Mouse (Mus musculus): ENCODE data around the gene Ccdc28b. TPM values are rescaled to one million over a fixed set of nuclear protein-coding genes. Genes with fewer than 3 reads are reported as not detected.

Ccdc28b gene
- polyA plus RNA-seq, 1 experiment from 2014 or later = 159 TPM

DNA sequence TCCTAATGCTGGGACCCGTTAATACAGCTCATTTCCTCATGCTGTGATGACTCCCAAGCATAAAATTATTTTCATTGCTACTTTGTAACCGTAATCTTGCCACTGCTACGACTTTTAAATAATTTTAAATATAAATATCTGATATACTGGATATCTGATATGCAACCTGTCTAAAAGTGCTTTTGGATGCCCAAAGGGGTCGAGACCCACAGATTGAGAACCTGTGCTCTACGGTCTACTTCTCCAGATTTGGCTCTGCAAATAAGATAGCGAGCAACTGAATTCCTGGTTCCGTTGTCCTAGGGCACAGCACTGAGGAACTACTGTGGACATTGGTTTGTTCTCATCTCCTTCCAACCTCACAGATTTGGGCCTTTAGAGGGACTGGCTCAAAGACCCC lies 46.1 kb downstream of the Ccdc28b start:
- Histone ChIP-seq H3K27ac (replicated peaks) (no peak overlapping the region), H3K4me1 (replicated peaks) (0 out of 2 replicates have a peak, but pooled peaks cover 5% of the 10 kb centered on the region), H3K36me3 (no peaks in the 10 kb centered on the region), H3K9me3 (no peaks in the 10 kb centered on the region), H3K9ac (no peak overlapping the region), H3K4me3 (no peak overlapping the region), H3K27me3 (no peaks in the 10 kb centered on the region), H3K4me2 (no peak overlapping the region)
- no peak for ATAC-seq (ENCODE audit: low FRiP score, low read depth)
- WGBS = 80% methylated on average over 7 of the region's 7 CpGs

DNA sequence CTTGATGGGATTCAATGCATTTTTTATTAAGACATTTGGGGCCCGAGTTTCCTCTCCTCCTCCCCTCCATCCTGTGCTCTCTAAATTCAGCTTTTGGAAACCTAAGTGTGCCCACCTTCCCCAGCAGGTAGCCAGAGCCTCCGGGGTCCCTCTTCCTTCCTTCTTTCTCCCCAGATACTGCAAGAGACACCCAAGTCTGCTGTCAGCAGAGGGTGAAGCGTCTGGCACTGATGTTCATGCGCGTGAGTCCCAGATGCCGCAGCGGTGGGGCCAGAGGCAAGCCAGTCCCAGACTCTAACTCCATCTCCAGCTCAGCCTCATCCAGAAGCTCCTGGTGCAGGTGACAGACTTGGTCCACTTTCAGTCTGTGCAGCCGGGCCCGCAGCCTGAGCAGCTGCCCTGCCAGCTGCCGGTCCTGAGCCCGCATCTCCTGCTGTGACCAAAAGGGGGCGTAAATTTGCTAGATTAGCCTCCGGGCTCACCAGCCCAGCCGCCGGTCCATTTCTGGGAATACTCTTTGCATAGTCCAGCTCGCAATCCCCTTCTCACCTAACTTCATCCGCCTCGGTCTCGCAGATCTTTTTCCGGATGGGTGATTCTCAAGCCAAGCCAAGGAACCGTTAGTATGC lies 46.8 kb downstream of the Ccdc28b start:
- H3K9ac ChIP-seq = peak overlapping the region; percentile 13; the same call in 1 of the 2 replicates
- H3K36me3 ChIP-seq = no peaks in the 10 kb centered on the region
- peak overlapping the region; percentile 23 for H3K4me2 ChIP-seq
- no peak overlapping the region for H3K27ac ChIP-seq (replicated peaks)
- no peak for ATAC-seq (ENCODE audit: low FRiP score, low read depth)
- H3K9me3 ChIP-seq = no peaks in the 10 kb centered on the region
- H3K4me1 ChIP-seq (replicated peaks) = 0 out of 2 replicates have a peak, but pooled peaks cover 5% of the 10 kb centered on the region
- WGBS = 27% methylated on average over 21 of the region's 21 CpGs
- no peaks in the 10 kb centered on the region for H3K27me3 ChIP-seq
- no peak overlapping the region for H3K4me3 ChIP-seq

DNA sequence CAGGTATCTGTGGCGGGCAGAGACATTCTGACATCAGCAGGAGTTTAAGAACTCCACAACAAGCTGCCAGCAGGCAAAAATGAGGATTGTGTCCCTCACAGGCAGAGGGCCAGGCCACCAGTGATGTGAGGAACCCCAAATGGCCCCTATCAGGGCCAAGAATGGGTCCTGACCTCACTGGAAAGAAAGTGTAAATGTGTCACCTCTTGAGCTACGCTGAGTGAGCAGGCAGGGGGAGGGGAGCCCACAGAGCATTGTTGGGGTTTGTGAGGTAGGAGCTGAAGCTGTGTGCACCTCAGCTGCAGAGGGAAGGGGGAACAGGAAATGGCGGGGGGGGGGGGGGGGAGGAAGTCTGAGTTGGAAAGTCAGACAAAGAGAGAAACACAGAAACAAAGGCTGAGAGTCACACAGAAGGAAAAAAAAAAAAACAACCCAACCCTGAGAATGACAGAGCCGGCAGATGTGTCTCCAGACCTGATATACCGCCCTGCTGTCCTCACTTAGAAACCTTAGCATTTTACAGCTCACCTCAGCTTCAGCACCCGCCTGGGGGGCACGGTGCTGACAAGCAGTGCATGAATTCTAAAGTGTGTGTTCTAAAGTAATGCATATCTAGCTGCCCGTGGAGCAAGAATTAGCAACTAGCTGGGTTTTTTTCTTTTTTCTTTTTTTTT lies 48.4 kb downstream of the Ccdc28b start:
- Histone ChIP-seq H3K4me1 (replicated peaks) (0 out of 2 replicates have a peak, but pooled peaks cover 5% of the 10 kb centered on the region), H3K4me2 (no peak overlapping the region), H3K4me3 (no peak overlapping the region), H3K27me3 (no peaks in the 10 kb centered on the region), H3K36me3 (no peaks in the 10 kb centered on the region), H3K9ac (no peak overlapping the region), H3K9me3 (no peaks in the 10 kb centered on the region), H3K27ac (replicated peaks) (no peak overlapping the region)
- 64% methylated on average over 7 of the region's 8 CpGs for WGBS
- no peak for ATAC-seq (ENCODE audit: low FRiP score, low read depth)

GRCm38 (mm10) chr4:129573430-129573829 lies 50.3 kb downstream of the Ccdc28b start, which contains the start of gene Lck:
Gene Lck (minus strand): TSS chr4:129573641.
- Histone ChIP-seq H3K4me2 (no peak within 1 kb of the TSS), H3K27ac (replicated peaks) (no peak within 1 kb of the TSS), H3K36me3 (no peaks in the 10 kb centered on the region), H3K4me1 (replicated peaks) (0 out of 2 replicates have a peak, but pooled peaks cover 5% of the 10 kb centered on the region), H3K9me3 (no peaks in the 10 kb centered on the region), H3K27me3 (no peaks in the 10 kb centered on the region), H3K4me3 (no peak within 1 kb of the TSS), H3K9ac (no peak within 1 kb of the TSS)
- no peak for ATAC-seq (ENCODE audit: low FRiP score, low read depth)
- 93% methylated on average over 8 of the region's 8 CpGs for WGBS

GRCm38 (mm10) chr4:129573093-129573370 lies 50.7 kb downstream of the Ccdc28b start:
- 95% methylated on average over 4 of the region's 4 CpGs for WGBS

GRCm38 (mm10) chr4:129572236-129573092 lies 51.3 kb downstream of the Ccdc28b start:
- Histone ChIP-seq H3K27me3 (no peaks in the 10 kb centered on the region), H3K4me3 (no peak overlapping the region), H3K27ac (replicated peaks) (no peak overlapping the region), H3K4me1 (replicated peaks) (0 out of 2 replicates have a peak, but pooled peaks cover 5% of the 10 kb centered on the region), H3K9ac (no peak overlapping the region), H3K4me2 (no peak overlapping the region), H3K36me3 (no peaks in the 10 kb centered on the region), H3K9me3 (no peaks in the 10 kb centered on the region)
- 84% methylated on average over 13 of the region's 13 CpGs for WGBS
- ATAC-seq (ENCODE audit: low FRiP score, low read depth) = no peak

More at GRCm38 (mm10) chr4:129573093-129573370, 50.7 kb downstream of the Ccdc28b start:
- no peaks in the 10 kb centered on the region for H3K9me3 ChIP-seq
- H3K9ac ChIP-seq = no peak overlapping the region
- H3K27ac ChIP-seq (replicated peaks) = no peak overlapping the region
- H3K36me3 ChIP-seq = no peaks in the 10 kb centered on the region
- no peak overlapping the region for H3K4me3 ChIP-seq
- no peaks in the 10 kb centered on the region for H3K27me3 ChIP-seq
- H3K4me2 ChIP-seq = no peak overlapping the region
- 0 out of 2 replicates have a peak, but pooled peaks cover 5% of the 10 kb centered on the region for H3K4me1 ChIP-seq (replicated peaks)
- ATAC-seq (ENCODE audit: low FRiP score, low read depth) = no peak

DNA sequence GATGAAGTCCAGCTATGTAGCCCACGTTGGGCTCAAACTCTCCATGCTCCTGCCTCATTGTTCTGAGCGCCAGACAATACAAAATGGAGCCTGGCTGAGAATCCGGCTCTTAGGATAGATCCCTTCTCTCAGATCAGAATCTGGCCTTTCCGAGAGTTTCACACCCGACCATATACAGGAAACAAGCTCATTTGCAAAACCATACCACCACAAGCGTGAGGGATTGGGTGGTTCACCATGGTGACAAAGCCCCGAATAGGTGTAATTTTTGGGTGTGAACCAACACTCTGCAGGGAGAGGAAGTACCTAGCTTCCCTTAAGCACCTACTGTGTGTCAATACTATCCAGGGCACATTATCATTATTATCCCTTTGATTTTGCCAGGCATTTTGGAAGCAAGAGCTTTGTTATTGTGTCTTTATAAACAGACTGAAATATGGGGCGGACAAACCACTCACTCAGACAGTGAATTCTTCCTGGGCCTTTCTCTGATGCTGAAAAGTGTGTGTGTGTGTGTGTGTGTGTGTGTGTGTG lies 52.1 kb downstream of the Ccdc28b start:
- Histone ChIP-seq H3K4me2 (no peak overlapping the region), H3K27ac (replicated peaks) (no peak overlapping the region), H3K27me3 (no peaks in the 10 kb centered on the region), H3K4me3 (no peak overlapping the region), H3K4me1 (replicated peaks) (no peaks in the 10 kb centered on the region), H3K9me3 (no peaks in the 10 kb centered on the region), H3K9ac (no peak overlapping the region), H3K36me3 (no peaks in the 10 kb centered on the region)
- 79% methylated on average over 8 of the region's 8 CpGs for WGBS
- ATAC-seq (ENCODE audit: low FRiP score, low read depth) = no peak

GRCm38 (mm10) chr4:129570028-129570427 lies 53.7 kb downstream of the Ccdc28b start:
- H3K4me1 ChIP-seq (replicated peaks) = no peaks in the 10 kb centered on the region
- no peak overlapping the region for H3K27ac ChIP-seq (replicated peaks)
- no peak overlapping the region for H3K4me3 ChIP-seq
- H3K4me2 ChIP-seq = no peak overlapping the region
- no peaks in the 10 kb centered on the region for H3K9me3 ChIP-seq
- ATAC-seq (ENCODE audit: low FRiP score, low read depth) = no peak
- no peak overlapping the region for H3K9ac ChIP-seq
- no peaks in the 10 kb centered on the region for H3K27me3 ChIP-seq
- no peaks in the 10 kb centered on the region for H3K36me3 ChIP-seq
- 88% methylated on average over 6 of the region's 6 CpGs for WGBS

Other genes with a start within 250 kb of the Ccdc28b start
- 19.5 and 21.2 TPM in 2 replicates for gene Zbtb8a, start 245.8 kb downstream of the Ccdc28b start, polyA plus RNA-seq (2015; fragmentation: Nextera tagmentation; extraction: Ambion mirVana)
- 15.7 and 17.1 TPM in 2 replicates for gene Zbtb8b, start 183.1 kb downstream of the Ccdc28b start, polyA plus RNA-seq (2015; fragmentation: Nextera tagmentation; extraction: Ambion mirVana)
- gene Bsdc1, start 162.4 kb downstream of the Ccdc28b start, polyA plus RNA-seq (2015; fragmentation: Nextera tagmentation; extraction: Ambion mirVana) = 35.3 and 37.4 TPM in 2 replicates
- gene Tssk3, start 132.9 kb downstream of the Ccdc28b start, polyA plus RNA-seq (2015; fragmentation: Nextera tagmentation; extraction: Ambion mirVana) = 0.53 and 0.73 TPM in 2 replicates
- gene Fam229a, start 132.8 kb downstream of the Ccdc28b start, polyA plus RNA-seq (2015; fragmentation: Nextera tagmentation; extraction: Ambion mirVana) = 0.39 and 0.87 TPM in 2 replicates
- gene Marcksl1, start 110.4 kb downstream of the Ccdc28b start, polyA plus RNA-seq (2015; fragmentation: Nextera tagmentation; extraction: Ambion mirVana) = 1,671 and 1,849 TPM in 2 replicates
- 84.7 and 92.2 TPM in 2 replicates for gene Hdac1, start 81.2 kb downstream of the Ccdc28b start, polyA plus RNA-seq (2015; fragmentation: Nextera tagmentation; extraction: Ambion mirVana)
- 11.7 and 13.6 TPM in 2 replicates for gene Lck, start 50.3 kb downstream of the Ccdc28b start, polyA plus RNA-seq (2015; fragmentation: Nextera tagmentation; extraction: Ambion mirVana)
- gene Fam167b, start 45.4 kb downstream of the Ccdc28b start, polyA plus RNA-seq (2015; fragmentation: Nextera tagmentation; extraction: Ambion mirVana) = 0.24 and 0.34 TPM in 2 replicates
- 203 and 206 TPM in 2 replicates for gene Eif3i, start 23.3 kb downstream of the Ccdc28b start, polyA plus RNA-seq (2015; fragmentation: Nextera tagmentation; extraction: Ambion mirVana)
- gene Tmem234, start 23.3 kb downstream of the Ccdc28b start, polyA plus RNA-seq (2015; fragmentation: Nextera tagmentation; extraction: Ambion mirVana) = 183 and 184 TPM in 2 replicates
- gene Dcdc2b, start 9.7 kb downstream of the Ccdc28b start, polyA plus RNA-seq (2015; fragmentation: Nextera tagmentation; extraction: Ambion mirVana) = 3.4 and 3.6 TPM in 2 replicates
- gene Iqcc, start 4.8 kb downstream of the Ccdc28b start, polyA plus RNA-seq (2015; fragmentation: Nextera tagmentation; extraction: Ambion mirVana) = 26.7 and 32.9 TPM in 2 replicates
- 45.6 and 45.9 TPM in 2 replicates for gene Txlna, start 17.1 kb upstream of the Ccdc28b start, polyA plus RNA-seq (2015; fragmentation: Nextera tagmentation; extraction: Ambion mirVana)
- gene Kpna6, start 48.8 kb upstream of the Ccdc28b start, polyA plus RNA-seq (2015; fragmentation: Nextera tagmentation; extraction: Ambion mirVana) = 17.4 and 19.1 TPM in 2 replicates
- gene Tmem39b, start 72.9 kb upstream of the Ccdc28b start, polyA plus RNA-seq (2015; fragmentation: Nextera tagmentation; extraction: Ambion mirVana) = 14.8 TPM in 2 replicates
- gene Khdrbs1, start 118.4 kb upstream of the Ccdc28b start, polyA plus RNA-seq (2015; fragmentation: Nextera tagmentation; extraction: Ambion mirVana) = 121 and 122 TPM in 2 replicates
- gene Ptp4a2, start 187.3 kb upstream of the Ccdc28b start, polyA plus RNA-seq (2015; fragmentation: Nextera tagmentation; extraction: Ambion mirVana) = 228 and 238 TPM in 2 replicates